Mouse (Mus musculus): Measurements from ENCODE around the gene Ap4s1.

- no peak for TF ChIP-seq ZNF384 (IDR thresholded peaks at IDR 0.05; ENCODE audit: low read depth, low read length)
- no peak for TF ChIP-seq ZC3H11A (IDR thresholded peaks at IDR 0.05; ENCODE audit: borderline replicate concordance, low read depth, low read length)
Observed at GRCm38 (mm10) chr12:51705778-51706177, 14.9 kb downstream of the Ap4s1 start.

Data from ES-E14 (cell line).